Mouse (Mus musculus) layer of hippocampus, adult 9-11 months (tissue): ENCODE data around the gene Ppef2.

Source experiments
- DNase-seq: peaks from one replicate; pipeline ENCODE4 v3.0.0; 2022

Gene Ppef2

GRCm38 (mm10) chr5:92234939-92235557 is 21.0 kb downstream of the Ppef2 start:
- DNase-seq: no peak

GRCm38 (mm10) chr5:92233366-92233765 is 22.7 kb downstream of the Ppef2 start:
- DNase-seq: no peak

- DNase-seq: no peak
These were observed 24.2 kb downstream of the Ppef2 start for GRCm38 (mm10) chr5:92231836-92232235.

GRCm38 (mm10) chr5:92230306-92230705 is 25.8 kb downstream of the Ppef2 start:
- no peak for DNase-seq

GRCm38 (mm10) chr5:92229514-92229913 is 26.6 kb downstream of the Ppef2 start:
- DNase-seq: no peak

GRCm38 (mm10) chr5:92228776-92229175 is 27.3 kb downstream of the Ppef2 start:
- no peak for DNase-seq

- DNase-seq: no peak
These were observed 28.3 kb downstream of the Ppef2 start for GRCm38 (mm10) chr5:92227782-92228181.

- no peak for DNase-seq
These were observed 35.7 kb downstream of the Ppef2 start for GRCm38 (mm10) chr5:92220287-92220902.

GRCm38 (mm10) chr5:92219826-92220225 is 36.3 kb downstream of the Ppef2 start:
- no peak for DNase-seq

- no peak for DNase-seq
These were observed 36.9 kb downstream of the Ppef2 start for GRCm38 (mm10) chr5:92218915-92219793.

- no peak for DNase-seq
These were observed 40.8 kb downstream of the Ppef2 start, which contains the start of gene U90926 for GRCm38 (mm10) chr5:92215308-92215707. Gene U90926, minus strand, starts transcription at chr5:92215408.

- DNase-seq: no peak
These were observed 43.8 kb downstream of the Ppef2 start for GRCm38 (mm10) chr5:92212231-92212630.

GRCm38 (mm10) chr5:92210205-92210604 is 45.9 kb downstream of the Ppef2 start:
- DNase-seq: no peak

- no peak for DNase-seq
These were observed 50.0 kb downstream of the Ppef2 start for GRCm38 (mm10) chr5:92206121-92206520.

GRCm38 (mm10) chr5:92205706-92206105 is 50.4 kb downstream of the Ppef2 start:
- no peak for DNase-seq

GRCm38 (mm10) chr5:92205184-92205583 is 50.9 kb downstream of the Ppef2 start:
- no peak for DNase-seq

- DNase-seq: no peak
These were observed 51.7 kb downstream of the Ppef2 start for GRCm38 (mm10) chr5:92204162-92205036.

GRCm38 (mm10) chr5:92198266-92198665 is 57.8 kb downstream of the Ppef2 start:
- DNase-seq: no peak

- peak; percentile 9 for DNase-seq
These were observed 58.9 kb downstream of the Ppef2 start for GRCm38 (mm10) chr5:92196895-92197811.

GRCm38 (mm10) chr5:92195716-92196115 is 60.4 kb downstream of the Ppef2 start:
- DNase-seq: peak; percentile 16

- no peak for DNase-seq
These were observed 67.1 kb downstream of the Ppef2 start for GRCm38 (mm10) chr5:92188881-92189483.
